Mouse (Mus musculus): ENCODE measurements around the gene Cstf2. TPM values are rescaled to one million over a fixed set of nuclear protein-coding genes. Genes with fewer than 3 reads are reported as not detected.
A peak's percentile ranks its signal among the peaks of the same experiment; 100 is the strongest.

The Cstf2 gene
- total and polyA plus RNA-seq, 3 experiments: 6.3 to 11.7 (median 11.2) TPM

DNA sequence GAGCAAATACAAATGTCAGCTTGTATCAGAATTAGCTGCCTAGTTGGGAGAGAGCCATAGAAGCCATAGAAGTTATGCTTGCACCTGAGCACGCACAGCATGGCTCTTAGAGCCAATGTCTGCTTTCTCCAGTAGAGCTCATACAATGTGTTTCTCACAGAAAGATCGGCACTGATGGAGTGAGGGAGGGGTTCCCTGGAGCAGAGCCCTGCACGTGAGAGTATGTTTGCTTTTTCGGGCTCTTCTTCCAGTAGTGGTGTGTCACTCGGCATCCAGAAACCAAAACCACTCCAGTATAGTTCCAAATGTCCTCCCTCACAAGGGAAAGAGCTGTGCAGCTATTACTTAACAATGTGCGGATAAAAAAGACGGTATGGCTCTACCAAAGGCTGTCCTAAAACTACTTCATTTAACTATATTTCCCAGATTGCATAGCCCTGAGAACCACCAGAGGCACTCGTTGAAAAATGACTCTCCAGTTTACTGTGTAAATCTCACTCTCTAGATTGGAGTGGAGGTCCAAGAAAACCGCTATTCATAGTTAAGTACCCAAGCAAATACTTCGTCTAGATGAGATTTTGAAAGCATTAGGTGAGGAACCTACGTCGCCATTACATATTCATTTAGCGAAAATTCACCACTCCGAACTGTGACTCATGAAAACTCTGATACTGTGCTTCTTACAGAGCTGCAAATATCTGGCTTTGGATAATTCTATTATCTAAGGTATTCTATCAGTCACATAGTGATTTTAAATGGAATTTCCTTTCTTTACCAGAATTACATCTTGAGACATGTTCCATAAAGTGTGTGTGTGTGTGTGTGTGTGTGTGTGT lies 729 bp upstream of the Cstf2 start:
- Histone ChIP-seq H3K27ac (no peak overlapping the region; the same call in 1 of the 2 replicates), H3K27me3 (ENCODE audit: control insufficient read depth, insufficient read depth, low read length) (no peaks in the 10 kb centered on the region), H3K36me3 (ENCODE audit: control insufficient read depth, insufficient read depth, low read length) (no peaks in the 10 kb centered on the region), H3K79me2 (replicated peaks; ENCODE audit: control insufficient read depth, insufficient read depth, low read length) (no peaks in the 10 kb centered on the region), H3K4me1 (ENCODE audit: control insufficient read depth, insufficient read depth, low read length) (no peaks in the 10 kb centered on the region), H3K4me3 (peak overlapping the region; percentile 17; the same call in 1 of the 2 replicates), H3K9ac (ENCODE audit: low read depth, low read length) (no peak overlapping the region)
- no peak for DNase-seq
- TF ChIP-seq POLR2A (IDR thresholded peaks at IDR 0.05; ENCODE audit: insufficient read depth, low read depth, low read length): no peak
- TF ChIP-seq EP300 (IDR thresholded peaks at IDR 0.05; ENCODE audit: insufficient read depth, low read depth, low read length): no peak
- no peak for TF ChIP-seq CTCF (IDR thresholded peaks at IDR 0.05)
- 68% methylated on average over 14 of the region's 14 CpGs for WGBS
- intact Hi-C loops (cut with DNase I): loop anchor here (5.0 to 10.0 kb wide), 4 partner anchors 36 to 363 kb away; partner anchors contain the start of gene Cenpi

DNA sequence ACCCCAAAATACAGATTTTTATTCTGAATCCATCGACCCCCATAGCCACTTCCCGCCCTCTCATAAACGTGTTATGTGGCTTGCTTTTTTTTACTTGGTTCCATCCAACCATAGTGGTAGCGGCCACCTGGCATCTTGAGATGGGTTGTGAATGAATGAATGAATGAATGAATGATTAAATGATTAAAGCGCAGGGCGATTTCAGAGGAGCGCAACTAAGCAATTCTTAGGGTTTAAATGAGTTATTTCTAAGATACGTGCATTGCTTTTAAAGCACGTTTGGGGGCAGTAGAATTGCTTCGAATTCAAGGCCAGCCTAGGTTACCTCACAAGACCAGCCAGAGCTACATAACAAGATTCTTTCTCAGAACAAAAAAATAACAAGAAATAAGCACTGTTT lies 777 bp downstream of the Cstf2 start:
- Histone ChIP-seq H3K4me3 (peak overlapping the region; percentile 68), H3K9ac (ENCODE audit: low read depth, low read length) (peak overlapping the region; percentile 75), H3K27ac (peak overlapping the region; percentile 79), H3K4me1 (ENCODE audit: control insufficient read depth, insufficient read depth, low read length) (no peaks in the 10 kb centered on the region), H3K36me3 (ENCODE audit: control insufficient read depth, insufficient read depth, low read length) (no peaks in the 10 kb centered on the region), H3K27me3 (ENCODE audit: control insufficient read depth, insufficient read depth, low read length) (no peaks in the 10 kb centered on the region), H3K79me2 (replicated peaks; ENCODE audit: control insufficient read depth, insufficient read depth, low read length) (no peaks in the 10 kb centered on the region)
- DNase-seq: no peak
- intact Hi-C loops (cut with DNase I): loop anchor here (5.0 to 10.0 kb wide), 4 partner anchors 37 to 365 kb away; partner anchors contain the start of gene Cenpi
- peak; percentile 25 for TF ChIP-seq CTCF (IDR thresholded peaks at IDR 0.05)
- TF ChIP-seq EP300 (IDR thresholded peaks at IDR 0.05; ENCODE audit: insufficient read depth, low read depth, low read length): no peak
- 19% methylated on average over 10 of the region's 10 CpGs for WGBS

DNA sequence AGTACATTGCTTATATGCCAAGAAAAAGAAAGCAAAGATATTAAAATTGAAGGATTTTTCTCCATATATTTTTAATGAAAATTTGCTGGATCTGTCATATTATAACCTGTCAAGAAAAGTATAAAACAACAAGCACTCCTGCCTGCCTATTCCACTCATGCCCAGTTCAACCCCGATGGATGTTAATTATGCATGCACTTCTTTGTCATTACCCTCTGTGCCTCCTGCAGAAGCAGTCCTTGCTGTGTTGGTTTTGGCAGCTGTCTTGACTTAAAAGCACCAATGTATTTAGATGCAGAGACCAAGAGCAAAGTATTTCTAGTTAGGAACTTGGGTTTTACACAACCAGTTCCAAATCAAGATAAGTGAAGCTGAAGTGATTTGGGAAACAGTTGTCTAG lies 26.5 kb downstream of the Cstf2 start:
- 64% methylated on average over 1 of the region's 1 CpGs for WGBS
- Histone ChIP-seq H3K4me3 (no peak overlapping the region), H3K27ac (no peak overlapping the region), H3K4me1 (ENCODE audit: control insufficient read depth, insufficient read depth, low read length) (no peaks in the 10 kb centered on the region), H3K9ac (ENCODE audit: low read depth, low read length) (no peak overlapping the region), H3K79me2 (replicated peaks; ENCODE audit: control insufficient read depth, insufficient read depth, low read length) (no peaks in the 10 kb centered on the region), H3K27me3 (ENCODE audit: control insufficient read depth, insufficient read depth, low read length) (no peaks in the 10 kb centered on the region), H3K36me3 (ENCODE audit: control insufficient read depth, insufficient read depth, low read length) (no peaks in the 10 kb centered on the region)
- DNase-seq: no peak
- no peak for TF ChIP-seq CTCF (IDR thresholded peaks at IDR 0.05)
- no peak for TF ChIP-seq EP300 (IDR thresholded peaks at IDR 0.05; ENCODE audit: insufficient read depth, low read depth, low read length)
- TF ChIP-seq POLR2A (IDR thresholded peaks at IDR 0.05; ENCODE audit: insufficient read depth, low read depth, low read length): no peak
- intact Hi-C loops (cut with DNase I): no loop called here

DNA sequence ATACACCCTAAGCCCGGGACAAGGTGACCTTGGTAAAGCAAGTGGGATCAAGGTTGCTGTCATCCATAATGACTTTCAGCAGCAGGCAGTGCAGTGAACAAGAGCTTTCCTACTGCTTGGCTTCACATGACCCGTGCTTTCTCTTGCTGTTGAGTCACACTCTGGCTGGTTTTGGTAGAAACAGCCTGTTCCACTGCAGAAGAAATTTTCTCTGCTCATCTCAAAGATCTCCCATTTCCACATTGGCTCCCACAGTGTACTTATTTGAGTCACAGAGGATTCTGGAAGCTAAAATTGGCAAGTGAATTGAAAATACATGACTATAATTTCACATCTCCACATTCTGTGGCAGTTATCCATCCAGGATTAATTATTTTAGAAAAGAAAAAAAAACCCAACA lies 43.7 kb downstream of the Cstf2 start:
- Histone ChIP-seq H3K9ac (ENCODE audit: low read depth, low read length) (no peak overlapping the region), H3K27me3 (ENCODE audit: control insufficient read depth, insufficient read depth, low read length) (no peaks in the 10 kb centered on the region), H3K4me1 (ENCODE audit: control insufficient read depth, insufficient read depth, low read length) (no peaks in the 10 kb centered on the region), H3K4me3 (no peak overlapping the region), H3K79me2 (replicated peaks; ENCODE audit: control insufficient read depth, insufficient read depth, low read length) (no peaks in the 10 kb centered on the region), H3K27ac (no peak overlapping the region), H3K36me3 (ENCODE audit: control insufficient read depth, insufficient read depth, low read length) (no peaks in the 10 kb centered on the region)
- WGBS: 52% methylated on average over 2 of the region's 2 CpGs
- TF ChIP-seq POLR2A (IDR thresholded peaks at IDR 0.05; ENCODE audit: insufficient read depth, low read depth, low read length): no peak
- TF ChIP-seq CTCF (IDR thresholded peaks at IDR 0.05): no peak
- TF ChIP-seq EP300 (IDR thresholded peaks at IDR 0.05; ENCODE audit: insufficient read depth, low read depth, low read length): no peak
- DNase-seq: no peak
- intact Hi-C loops (cut with DNase I): no loop called here

DNA sequence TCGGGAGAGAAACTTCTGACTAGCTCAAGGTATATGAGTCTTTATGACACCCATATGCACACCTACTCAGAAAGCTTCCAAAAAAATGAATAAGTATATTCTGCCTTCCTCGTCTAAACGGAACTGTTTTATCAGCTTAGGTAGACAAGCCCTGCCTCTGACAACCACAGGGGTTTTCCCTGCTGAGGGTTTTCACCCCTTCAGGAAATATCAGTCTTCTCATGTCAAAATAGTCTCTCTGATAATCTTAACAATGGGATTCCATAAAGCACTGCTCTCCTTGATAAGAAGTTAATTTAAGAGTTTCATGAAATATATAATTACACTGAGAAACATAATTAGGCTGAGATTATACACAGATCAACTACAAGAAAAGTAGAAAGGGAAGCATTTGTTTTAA lies 52.8 kb downstream of the Cstf2 start:
- H3K4me3 ChIP-seq: no peak overlapping the region
- no peaks in the 10 kb centered on the region for H3K4me1 ChIP-seq (ENCODE audit: control insufficient read depth, insufficient read depth, low read length)
- H3K79me2 ChIP-seq (replicated peaks; ENCODE audit: control insufficient read depth, insufficient read depth, low read length): no peaks in the 10 kb centered on the region
- H3K36me3 ChIP-seq (ENCODE audit: control insufficient read depth, insufficient read depth, low read length): no peaks in the 10 kb centered on the region
- H3K27ac ChIP-seq: no peak overlapping the region
- TF ChIP-seq POLR2A (IDR thresholded peaks at IDR 0.05; ENCODE audit: insufficient read depth, low read depth, low read length) (no peak), EP300 (IDR thresholded peaks at IDR 0.05; ENCODE audit: insufficient read depth, low read depth, low read length) (no peak), CTCF (IDR thresholded peaks at IDR 0.05) (no peak)
- intact Hi-C loops (cut with DNase I): no loop called here
- WGBS: 47% methylated on average over 3 of the region's 3 CpGs
- H3K27me3 ChIP-seq (ENCODE audit: control insufficient read depth, insufficient read depth, low read length): no peaks in the 10 kb centered on the region
- no peak overlapping the region for H3K9ac ChIP-seq (ENCODE audit: low read depth, low read length)
- no peak for DNase-seq

DNA sequence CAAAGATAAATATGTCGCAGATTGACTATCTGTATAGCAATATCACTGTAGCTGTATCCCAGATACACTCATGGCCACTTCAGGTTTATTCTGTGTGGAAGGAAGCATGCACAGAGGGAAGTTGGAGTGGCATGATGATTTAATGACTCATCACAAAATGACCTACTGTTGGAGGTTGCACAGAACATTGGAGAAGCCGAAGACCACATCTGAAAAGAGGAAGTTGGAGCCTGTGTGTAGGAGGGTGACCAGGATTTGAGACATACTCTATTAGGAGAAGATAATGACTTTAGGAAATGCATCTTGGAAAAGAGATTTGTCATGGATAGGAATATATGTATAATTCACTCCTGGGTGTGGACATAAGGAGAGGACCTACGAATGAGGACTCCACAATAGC lies 57.4 kb downstream of the Cstf2 start:
- no peaks in the 10 kb centered on the region for H3K27me3 ChIP-seq (ENCODE audit: control insufficient read depth, insufficient read depth, low read length)
- no peak for TF ChIP-seq CTCF (IDR thresholded peaks at IDR 0.05)
- no peak for TF ChIP-seq EP300 (IDR thresholded peaks at IDR 0.05; ENCODE audit: insufficient read depth, low read depth, low read length)
- TF ChIP-seq POLR2A (IDR thresholded peaks at IDR 0.05; ENCODE audit: insufficient read depth, low read depth, low read length): no peak
- no peak overlapping the region for H3K4me3 ChIP-seq
- H3K4me1 ChIP-seq (ENCODE audit: control insufficient read depth, insufficient read depth, low read length): no peaks in the 10 kb centered on the region
- no peak overlapping the region for H3K27ac ChIP-seq
- H3K36me3 ChIP-seq (ENCODE audit: control insufficient read depth, insufficient read depth, low read length): no peaks in the 10 kb centered on the region
- no peak overlapping the region for H3K9ac ChIP-seq (ENCODE audit: low read depth, low read length)
- 53% methylated on average over 3 of the region's 3 CpGs for WGBS
- H3K79me2 ChIP-seq (replicated peaks; ENCODE audit: control insufficient read depth, insufficient read depth, low read length): no peaks in the 10 kb centered on the region
- intact Hi-C loops (cut with DNase I): no loop called here
- DNase-seq: no peak

All from heart, adult 2 months (tissue).